Mouse (Mus musculus): Measurements from ENCODE around the gene Nmb. TPM values are rescaled to one million over a fixed set of nuclear protein-coding genes. Genes with fewer than 3 reads are reported as not detected.
A peak's percentile ranks its signal among the peaks of the same experiment; 100 is the strongest.

Nmb gene
- polyA plus RNA-seq, 1 experiment from 2014 or later, result 6.3 TPM

DNA sequence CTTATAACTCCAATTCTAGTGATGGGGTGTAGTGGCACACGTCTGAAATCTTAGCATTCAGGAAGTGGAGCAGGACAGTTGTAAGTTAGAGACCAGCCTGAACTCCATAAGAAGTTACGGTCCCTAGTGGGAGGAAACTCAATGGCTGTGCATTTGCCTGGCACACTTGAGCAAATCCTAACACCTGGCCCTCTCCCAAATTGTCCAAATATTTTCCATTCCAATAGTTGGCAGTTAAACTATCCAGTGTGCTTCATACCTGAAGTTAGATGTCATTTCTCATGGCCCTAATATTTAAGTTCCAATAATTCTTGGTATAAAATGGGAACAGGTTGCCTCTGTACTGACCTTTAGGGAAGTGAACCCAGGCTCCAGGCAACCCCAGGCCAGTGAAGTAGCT, 36.2 kb downstream of the Nmb start:
- Histone ChIP-seq H3K4me3 (ENCODE audit: low read depth, low read length) (no peak overlapping the region), H3K9me3 (ENCODE audit: control insufficient read depth, low read length) (no peaks in the 10 kb centered on the region), H3K4me2 (ENCODE audit: low read depth, low read length) (no peak overlapping the region), H3K9ac (replicated peaks; ENCODE audit: low read depth, low read length) (no peak overlapping the region), H3K27ac (ENCODE audit: low read depth, low read length) (no peak overlapping the region), H3K27me3 (ENCODE audit: control insufficient read depth, insufficient read depth, low read length) (no peaks in the 10 kb centered on the region), H3K4me1 (ENCODE audit: control insufficient read depth, insufficient read depth, low read length) (peaks cover 11% of the 10 kb centered on the region), H3K36me3 (ENCODE audit: control insufficient read depth, insufficient read depth, low read length) (peaks cover 44% of the 10 kb centered on the region)
- ATAC-seq (ENCODE audit: low read depth), result no peak
- WGBS, result 98% methylated on average over 2 of the region's 2 CpGs

DNA sequence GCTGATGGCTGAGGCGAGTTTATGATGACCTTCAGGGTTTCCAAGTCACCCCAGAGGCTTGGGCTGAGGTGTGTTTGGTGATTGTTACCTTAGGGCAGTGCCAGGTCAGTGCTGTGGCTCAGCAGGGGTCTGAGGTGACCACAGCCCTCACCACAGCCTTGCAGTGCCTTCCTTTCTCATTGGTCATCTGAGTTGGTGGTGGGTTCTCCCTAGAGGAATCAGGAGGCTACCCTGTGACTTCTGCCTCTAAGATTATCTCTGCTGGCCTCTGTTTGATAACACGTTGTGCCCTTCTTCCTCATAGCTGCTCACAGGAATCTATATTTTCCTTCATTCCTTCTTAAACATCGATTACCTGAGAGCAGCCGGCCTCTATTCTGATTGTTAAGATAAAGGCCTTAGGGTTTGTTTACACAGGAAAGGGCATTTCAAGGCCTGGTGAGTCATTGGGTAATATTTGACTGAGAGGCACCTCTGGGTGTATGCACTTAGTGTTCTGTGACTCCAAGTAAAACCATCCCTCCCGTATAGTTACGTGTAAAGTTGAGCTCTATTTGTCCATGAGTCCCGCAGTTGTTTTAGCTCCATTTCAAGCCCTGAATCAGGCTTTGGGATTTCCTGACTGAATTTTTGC, 38.2 kb downstream of the Nmb start:
- Histone ChIP-seq H3K27ac (ENCODE audit: low read depth, low read length) (no peak overlapping the region), H3K36me3 (ENCODE audit: control insufficient read depth, insufficient read depth, low read length) (peaks cover 50% of the 10 kb centered on the region), H3K4me3 (ENCODE audit: low read depth, low read length) (no peak overlapping the region), H3K27me3 (ENCODE audit: control insufficient read depth, insufficient read depth, low read length) (no peaks in the 10 kb centered on the region), H3K4me2 (ENCODE audit: low read depth, low read length) (no peak overlapping the region), H3K9ac (replicated peaks; ENCODE audit: low read depth, low read length) (no peak overlapping the region), H3K4me1 (ENCODE audit: control insufficient read depth, insufficient read depth, low read length) (peaks cover 27% of the 10 kb centered on the region), H3K9me3 (ENCODE audit: control insufficient read depth, low read length) (no peaks in the 10 kb centered on the region)
- ATAC-seq (ENCODE audit: low read depth), result no peak
- WGBS, result 87% methylated on average over 7 of the region's 7 CpGs

DNA sequence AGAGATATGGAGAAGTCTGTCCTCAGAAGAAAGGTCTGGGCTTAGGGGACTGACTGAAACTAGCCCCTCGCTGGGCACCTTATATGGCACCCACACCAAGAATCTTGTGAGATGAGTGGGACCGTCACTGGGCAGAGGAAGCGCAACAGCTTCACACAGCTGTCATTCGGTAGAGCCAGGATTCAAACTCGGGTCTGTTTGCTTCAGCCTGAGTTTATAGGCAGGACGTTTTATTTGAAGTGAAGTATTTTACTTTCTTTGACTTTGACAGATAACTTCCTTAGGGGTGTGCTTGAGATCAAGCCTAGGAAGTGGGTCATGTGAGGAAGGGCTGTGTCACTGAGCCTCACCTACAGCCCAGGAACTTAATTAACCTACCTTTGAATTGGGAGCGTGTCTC, 39.4 kb downstream of the Nmb start:
- no peak overlapping the region for H3K4me2 ChIP-seq (ENCODE audit: low read depth, low read length)
- peaks cover 27% of the 10 kb centered on the region for H3K4me1 ChIP-seq (ENCODE audit: control insufficient read depth, insufficient read depth, low read length)
- no peak for ATAC-seq (ENCODE audit: low read depth)
- no peak overlapping the region for H3K4me3 ChIP-seq (ENCODE audit: low read depth, low read length)
- WGBS, result 90% methylated on average over 7 of the region's 7 CpGs
- H3K9me3 ChIP-seq (ENCODE audit: control insufficient read depth, low read length), result no peaks in the 10 kb centered on the region
- no peak overlapping the region for H3K27ac ChIP-seq (ENCODE audit: low read depth, low read length)
- no peaks in the 10 kb centered on the region for H3K27me3 ChIP-seq (ENCODE audit: control insufficient read depth, insufficient read depth, low read length)
- no peak overlapping the region for H3K9ac ChIP-seq (replicated peaks; ENCODE audit: low read depth, low read length)
- H3K36me3 ChIP-seq (ENCODE audit: control insufficient read depth, insufficient read depth, low read length), result peaks cover 44% of the 10 kb centered on the region

DNA sequence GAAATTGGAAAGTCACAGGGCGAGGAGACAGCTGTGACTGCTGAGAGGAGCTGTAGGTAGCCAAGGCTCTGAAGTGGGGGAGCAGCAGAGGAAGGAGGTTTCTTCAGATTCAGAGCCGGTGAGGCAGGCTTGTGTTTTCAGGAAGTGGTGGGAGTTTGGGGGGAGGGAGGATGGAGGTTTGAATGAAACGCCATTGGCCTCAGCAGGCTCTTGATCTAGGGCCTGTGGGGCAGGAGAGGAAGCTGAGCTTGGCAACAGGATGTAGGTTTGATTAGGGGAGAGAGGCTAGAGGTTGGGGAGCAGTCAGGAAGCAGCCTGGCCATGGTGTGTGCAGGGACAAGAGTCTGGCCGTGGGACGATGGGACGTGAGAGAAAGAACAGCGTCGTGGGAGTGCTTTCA, 40.0 kb downstream of the Nmb start:
- WGBS, result 70% methylated on average over 8 of the region's 8 CpGs
- Histone ChIP-seq H3K9me3 (ENCODE audit: control insufficient read depth, low read length) (no peaks in the 10 kb centered on the region), H3K4me3 (ENCODE audit: low read depth, low read length) (no peak overlapping the region), H3K4me1 (ENCODE audit: control insufficient read depth, insufficient read depth, low read length) (peaks cover 27% of the 10 kb centered on the region), H3K27ac (ENCODE audit: low read depth, low read length) (no peak overlapping the region), H3K36me3 (ENCODE audit: control insufficient read depth, insufficient read depth, low read length) (peaks cover 41% of the 10 kb centered on the region), H3K4me2 (ENCODE audit: low read depth, low read length) (no peak overlapping the region), H3K27me3 (ENCODE audit: control insufficient read depth, insufficient read depth, low read length) (no peaks in the 10 kb centered on the region), H3K9ac (replicated peaks; ENCODE audit: low read depth, low read length) (no peak overlapping the region)
- ATAC-seq (ENCODE audit: low read depth), result no peak

DNA sequence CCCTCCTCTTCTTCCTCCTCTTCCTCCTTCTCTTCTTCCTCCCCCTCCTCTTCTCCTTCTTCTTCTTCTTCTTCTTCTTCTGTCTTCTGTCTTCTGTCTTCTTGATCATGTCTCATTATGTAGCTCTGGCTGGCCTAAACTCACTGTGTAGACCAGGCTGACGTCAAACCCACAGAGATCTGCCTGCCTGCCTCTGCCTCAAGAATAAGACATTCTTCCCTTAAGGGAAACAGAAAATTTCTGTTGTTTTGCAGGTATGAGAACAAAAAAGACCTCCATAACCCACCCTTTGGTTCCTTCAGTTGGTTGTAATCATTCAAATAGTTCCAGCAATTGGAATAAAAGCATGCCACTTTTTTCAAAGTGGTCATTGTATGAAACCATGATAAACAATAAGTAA, 40.7 kb downstream of the Nmb start:
- H3K27ac ChIP-seq (ENCODE audit: low read depth, low read length), result no peak overlapping the region
- H3K27me3 ChIP-seq (ENCODE audit: control insufficient read depth, insufficient read depth, low read length), result no peaks in the 10 kb centered on the region
- H3K9me3 ChIP-seq (ENCODE audit: control insufficient read depth, low read length), result no peaks in the 10 kb centered on the region
- peaks cover 27% of the 10 kb centered on the region for H3K4me1 ChIP-seq (ENCODE audit: control insufficient read depth, insufficient read depth, low read length)
- H3K36me3 ChIP-seq (ENCODE audit: control insufficient read depth, insufficient read depth, low read length), result peaks cover 37% of the 10 kb centered on the region; the same call in 1 of the 2 replicates
- WGBS, result 89% methylated on average over 1 of the region's 1 CpGs
- ATAC-seq (ENCODE audit: low read depth), result no peak
- H3K4me3 ChIP-seq (ENCODE audit: low read depth, low read length), result no peak overlapping the region
- no peak overlapping the region for H3K9ac ChIP-seq (replicated peaks; ENCODE audit: low read depth, low read length)
- no peak overlapping the region for H3K4me2 ChIP-seq (ENCODE audit: low read depth, low read length)

DNA sequence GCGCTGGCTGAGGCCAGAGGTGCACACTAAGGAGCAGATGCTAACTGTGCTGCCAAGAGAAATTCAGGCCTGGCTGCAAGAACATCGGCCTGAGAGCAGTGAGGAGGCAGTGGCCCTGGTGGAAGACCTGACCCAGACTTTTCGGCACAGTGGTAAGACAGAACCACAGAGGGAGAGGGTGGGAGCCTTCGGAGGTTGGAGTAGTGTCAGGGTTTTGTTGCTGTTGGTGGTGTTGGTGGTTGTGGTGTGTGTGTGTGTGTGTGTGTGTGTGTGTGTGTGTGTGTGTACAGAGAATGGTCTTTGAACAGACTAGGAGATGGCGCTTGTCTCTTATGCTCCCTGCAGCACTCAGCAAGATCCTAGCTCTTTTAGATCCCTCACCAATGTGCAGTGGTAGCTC, 41.4 kb downstream of the Nmb start:
- Histone ChIP-seq H3K27me3 (ENCODE audit: control insufficient read depth, insufficient read depth, low read length) (no peaks in the 10 kb centered on the region), H3K36me3 (ENCODE audit: control insufficient read depth, insufficient read depth, low read length) (peaks cover 33% of the 10 kb centered on the region; the same call in 1 of the 2 replicates), H3K9me3 (ENCODE audit: control insufficient read depth, low read length) (no peaks in the 10 kb centered on the region), H3K9ac (replicated peaks; ENCODE audit: low read depth, low read length) (0 out of 2 replicates have a peak overlapping the region, but pooled peaks have one; percentile 21), H3K4me2 (ENCODE audit: low read depth, low read length) (peak overlapping the region; percentile 35; the same call in 1 of the 2 replicates), H3K27ac (ENCODE audit: low read depth, low read length) (no peak overlapping the region), H3K4me1 (ENCODE audit: control insufficient read depth, insufficient read depth, low read length) (peaks cover 27% of the 10 kb centered on the region), H3K4me3 (ENCODE audit: low read depth, low read length) (0 out of 2 replicates have a peak overlapping the region, but pooled peaks have one; percentile 5)
- WGBS, result 89% methylated on average over 5 of the region's 5 CpGs
- no peak for ATAC-seq (ENCODE audit: low read depth)

DNA sequence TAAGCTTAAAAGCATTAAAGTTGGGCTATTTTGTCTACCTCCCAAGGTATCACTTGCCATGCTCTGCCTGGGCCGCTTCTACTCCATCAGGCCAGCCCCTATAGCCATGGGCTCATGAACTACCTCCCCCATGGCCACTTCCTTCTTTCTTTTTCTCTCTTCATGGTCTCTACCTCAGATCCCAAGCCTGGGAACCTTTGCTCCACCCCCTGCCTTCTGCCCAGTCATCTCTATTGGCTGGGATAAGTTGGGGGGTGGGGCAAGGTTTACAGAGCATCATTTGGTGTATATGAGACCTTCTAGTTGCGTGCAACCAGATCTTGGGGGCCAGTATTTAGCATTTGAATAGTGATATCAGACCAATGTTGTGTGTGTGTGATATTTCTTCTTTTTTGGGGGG, 42.4 kb downstream of the Nmb start:
- ATAC-seq (ENCODE audit: low read depth), result no peak
- Histone ChIP-seq H3K4me3 (ENCODE audit: low read depth, low read length) (peak overlapping the region; percentile 72; the same call in 1 of the 2 replicates), H3K9ac (replicated peaks; ENCODE audit: low read depth, low read length) (no peak overlapping the region), H3K9me3 (ENCODE audit: control insufficient read depth, low read length) (no peaks in the 10 kb centered on the region), H3K27me3 (ENCODE audit: control insufficient read depth, insufficient read depth, low read length) (no peaks in the 10 kb centered on the region), H3K27ac (ENCODE audit: low read depth, low read length) (no peak overlapping the region), H3K4me1 (ENCODE audit: control insufficient read depth, insufficient read depth, low read length) (peaks cover 27% of the 10 kb centered on the region), H3K36me3 (ENCODE audit: control insufficient read depth, insufficient read depth, low read length) (peaks cover 25% of the 10 kb centered on the region; the same call in 1 of the 2 replicates), H3K4me2 (ENCODE audit: low read depth, low read length) (peak overlapping the region; percentile 78)
- WGBS, result 80% methylated on average over 2 of the region's 2 CpGs

DNA sequence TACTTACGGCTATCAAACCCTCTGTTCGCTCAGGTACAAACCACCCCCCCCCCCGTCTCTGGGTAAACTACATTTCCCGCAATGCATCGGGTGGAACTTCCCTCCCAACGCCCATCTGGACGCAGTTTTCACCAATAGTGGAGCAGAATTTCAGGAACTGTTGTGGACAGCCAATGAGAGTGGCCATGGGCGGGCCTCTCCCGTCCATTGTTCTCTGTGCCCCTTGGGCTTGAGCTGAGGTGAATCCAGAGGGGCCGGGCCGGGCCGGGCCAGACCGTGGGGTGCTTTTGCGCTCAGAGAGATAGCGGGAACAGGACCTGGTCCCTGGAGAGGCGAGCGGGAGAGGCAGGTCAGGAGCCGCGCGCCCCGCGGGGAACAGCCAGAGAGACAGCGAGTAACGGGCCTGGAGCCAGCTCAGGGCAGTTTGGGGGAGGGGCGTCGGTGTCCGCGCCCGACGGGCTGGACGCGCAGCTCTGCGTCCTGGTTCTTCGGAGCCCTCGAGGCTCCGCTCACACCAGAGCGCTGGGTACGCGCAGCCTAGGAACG, 44.1 kb downstream of the Nmb start, which contains the start of gene Zscan2:
Gene Zscan2 (plus strand): TSS at position 192 of the 546 bp plus-strand sequence.
- H3K27me3 ChIP-seq (ENCODE audit: control insufficient read depth, insufficient read depth, low read length), result no peaks in the 10 kb centered on the region
- peak within 1 kb of the TSS; percentile 78 for H3K4me2 ChIP-seq (ENCODE audit: low read depth, low read length)
- H3K9ac ChIP-seq (replicated peaks; ENCODE audit: low read depth, low read length), result peak within 1 kb of the TSS; percentile 94
- H3K4me3 ChIP-seq (ENCODE audit: low read depth, low read length), result peak within 1 kb of the TSS; percentile 72
- peak within 1 kb of the TSS; percentile 89 for H3K27ac ChIP-seq (ENCODE audit: low read depth, low read length)
- peak; percentile 98 for ATAC-seq (ENCODE audit: low read depth)
- H3K9me3 ChIP-seq (ENCODE audit: control insufficient read depth, low read length), result no peaks in the 10 kb centered on the region
- peaks cover 27% of the 10 kb centered on the region for H3K4me1 ChIP-seq (ENCODE audit: control insufficient read depth, insufficient read depth, low read length)
- under 1% methylated on average over 40 of the region's 40 CpGs for WGBS
- H3K36me3 ChIP-seq (ENCODE audit: control insufficient read depth, insufficient read depth, low read length), result peaks cover 16% of the 10 kb centered on the region; the same call in 1 of the 2 replicates

DNA sequence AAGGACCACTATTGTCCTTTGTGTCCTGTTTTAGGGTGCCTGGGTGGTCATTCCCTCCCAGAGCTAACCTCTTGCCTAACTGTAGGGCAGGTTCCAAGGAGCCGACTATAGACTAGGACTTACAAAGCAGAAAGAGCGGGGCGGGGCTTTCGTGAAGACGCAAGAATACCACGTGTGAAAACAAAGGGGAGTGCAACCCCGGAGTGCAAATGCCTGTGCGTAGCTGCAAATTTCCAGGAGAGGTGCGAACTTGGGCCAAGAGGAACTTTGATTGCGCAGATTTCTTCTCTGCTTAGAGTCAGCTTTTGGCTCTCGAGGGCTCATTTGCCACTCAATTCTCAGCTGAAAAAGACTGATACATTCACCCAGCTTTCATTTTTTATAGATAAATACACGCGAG, 44.6 kb downstream of the Nmb start:
- Histone ChIP-seq H3K27me3 (ENCODE audit: control insufficient read depth, insufficient read depth, low read length) (no peaks in the 10 kb centered on the region), H3K27ac (ENCODE audit: low read depth, low read length) (peak overlapping the region; percentile 41; the same call in 1 of the 2 replicates), H3K9ac (replicated peaks; ENCODE audit: low read depth, low read length) (peak overlapping the region; percentile 94), H3K4me2 (ENCODE audit: low read depth, low read length) (peak overlapping the region; percentile 78), H3K4me1 (ENCODE audit: control insufficient read depth, insufficient read depth, low read length) (peaks cover 27% of the 10 kb centered on the region), H3K36me3 (ENCODE audit: control insufficient read depth, insufficient read depth, low read length) (peaks cover 12% of the 10 kb centered on the region; the same call in 1 of the 2 replicates), H3K9me3 (ENCODE audit: control insufficient read depth, low read length) (no peaks in the 10 kb centered on the region), H3K4me3 (ENCODE audit: low read depth, low read length) (peak overlapping the region; percentile 72)
- peak; percentile 77 for ATAC-seq (ENCODE audit: low read depth)
- 1% methylated on average over 13 of the region's 13 CpGs for WGBS

Data from neural tube, embryonic 14.5 days (tissue).